Mouse (Mus musculus) lung, adult 2 months (tissue): Measurements from ENCODE around the gene Nr6a1.

Source experiments
- CTCF ChIP-seq: fragments of 200-500 bp; IDR thresholded peaks from 2 replicates; pipeline ENCODE4 v1.5.1; 2011; ENCODE audit warnings: mild to moderate bottlenecking, low read length, control low read depth; ENCODE audit not compliant: insufficient read depth
- POLR2A ChIP-seq: fragments of 200-500 bp; IDR thresholded peaks from 2 replicates; pipeline ENCODE4 v1.6.1; 2011; ENCODE audit warnings: low read depth, mild to moderate bottlenecking, control low read depth, low read length, borderline replicate concordance; ENCODE audit errors: extremely low read depth

GRCm38 (mm10) chr2:38822995-38823394, 104.5 kb downstream of the Nr6a1 start:
- TF ChIP-seq CTCF = no peak
- TF ChIP-seq POLR2A = no peak
